Mouse (Mus musculus) monocyte, adult 5-6 weeks (primary cell): ENCODE data around the gene Dennd5b. TPM values are rescaled to one million over a fixed set of nuclear protein-coding genes. Genes with fewer than 3 reads are reported as not detected.

ENCODE experiments used
- ATAC-seq: fragments of 153-309, 156-312 bp; replicated peaks from 2 replicates; pipeline ENCODE4 v1.8.0; 2017; ENCODE audit warnings: mild to moderate bottlenecking; ENCODE audit not compliant: low TSS enrichment, insufficient number of reproducible peaks, severe bottlenecking, poor library complexity, low FRiP score
- total RNA-seq: library from RNA; stranded (forward); fragments of 200-1000, 200-491, 200-594 nt; gene quantifications from 3 replicates; pipeline ENCODE4 v1.2.3, GENCODE M21; 2017

Gene Dennd5b
- total RNA-seq, 1 experiment from 2014 or later: 4.7 TPM

DNA sequence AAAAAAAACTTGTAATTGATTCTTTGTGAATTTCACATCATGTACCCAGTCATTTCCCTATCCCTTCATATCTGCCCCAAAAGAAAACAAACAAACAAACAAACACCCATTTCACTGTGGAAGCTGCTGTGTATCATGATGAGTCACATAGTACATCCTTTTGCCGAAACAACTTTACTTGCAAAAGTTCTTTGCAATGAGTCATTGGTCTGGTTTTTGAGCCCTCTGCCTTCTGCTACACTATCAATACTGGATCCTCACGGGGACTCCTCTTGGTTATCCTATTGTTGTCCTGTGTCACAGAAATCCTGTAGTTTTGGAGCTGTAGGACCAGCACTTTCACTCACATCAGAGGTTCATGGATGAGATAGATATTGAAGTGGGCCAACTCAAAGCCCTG lies 7.4 kb upstream of the Dennd5b start:
- ATAC-seq: no peak

DNA sequence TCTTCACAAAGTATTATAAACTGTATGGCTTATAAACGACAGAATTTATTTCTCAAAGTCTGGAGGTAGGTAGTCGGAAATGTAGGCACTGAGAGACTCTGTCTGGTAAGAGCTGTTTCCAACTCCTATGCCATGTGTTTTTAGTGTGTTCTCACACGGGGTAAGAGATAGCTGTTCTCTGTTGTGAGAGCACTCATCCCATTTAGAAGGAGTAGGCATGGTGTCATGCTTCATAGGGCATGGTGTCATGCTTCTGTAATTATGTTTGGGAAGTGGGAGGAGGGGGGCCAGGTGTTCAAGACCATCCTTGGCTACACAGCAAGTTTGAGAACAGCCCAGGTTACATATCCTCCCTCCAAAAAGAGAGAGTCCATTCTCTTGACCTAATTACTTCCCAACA lies 6.1 kb upstream of the Dennd5b start:
- no peak for ATAC-seq

DNA sequence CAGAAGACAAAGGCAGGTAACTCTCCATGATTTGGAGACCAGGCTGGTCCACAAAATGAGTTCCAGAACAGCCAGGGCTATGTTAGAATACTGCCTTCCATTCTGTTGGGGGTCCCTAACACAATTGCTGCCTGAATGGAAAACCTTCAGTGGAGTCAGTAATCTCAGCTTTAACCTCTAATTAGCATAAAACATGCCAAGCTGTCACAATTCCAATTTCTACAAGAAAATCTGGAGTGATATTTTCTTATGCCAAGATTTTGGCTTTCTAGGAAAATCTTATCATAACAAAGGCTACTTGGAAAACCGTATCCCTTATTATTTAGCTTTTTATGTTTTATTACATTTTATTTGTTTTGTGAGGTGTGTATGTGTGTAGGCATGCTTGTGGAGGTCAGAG lies 2.0 kb upstream of the Dennd5b start:
- ATAC-seq: no peak

DNA sequence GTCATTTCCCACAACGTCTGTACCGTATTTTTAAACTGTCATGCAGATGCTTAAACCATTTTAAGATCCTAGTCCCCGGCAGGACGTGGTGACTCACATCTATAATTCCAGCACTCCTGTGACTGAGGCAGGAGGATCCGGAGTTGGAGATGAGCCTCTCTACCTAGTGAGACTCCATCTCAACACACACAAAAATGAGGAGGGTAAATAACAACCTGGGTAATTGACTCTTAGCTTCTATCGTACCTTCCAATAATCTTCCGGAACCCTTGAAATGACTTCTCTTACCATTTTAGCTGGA lies 413 bp upstream of the Dennd5b start:
- ATAC-seq: no peak

DNA sequence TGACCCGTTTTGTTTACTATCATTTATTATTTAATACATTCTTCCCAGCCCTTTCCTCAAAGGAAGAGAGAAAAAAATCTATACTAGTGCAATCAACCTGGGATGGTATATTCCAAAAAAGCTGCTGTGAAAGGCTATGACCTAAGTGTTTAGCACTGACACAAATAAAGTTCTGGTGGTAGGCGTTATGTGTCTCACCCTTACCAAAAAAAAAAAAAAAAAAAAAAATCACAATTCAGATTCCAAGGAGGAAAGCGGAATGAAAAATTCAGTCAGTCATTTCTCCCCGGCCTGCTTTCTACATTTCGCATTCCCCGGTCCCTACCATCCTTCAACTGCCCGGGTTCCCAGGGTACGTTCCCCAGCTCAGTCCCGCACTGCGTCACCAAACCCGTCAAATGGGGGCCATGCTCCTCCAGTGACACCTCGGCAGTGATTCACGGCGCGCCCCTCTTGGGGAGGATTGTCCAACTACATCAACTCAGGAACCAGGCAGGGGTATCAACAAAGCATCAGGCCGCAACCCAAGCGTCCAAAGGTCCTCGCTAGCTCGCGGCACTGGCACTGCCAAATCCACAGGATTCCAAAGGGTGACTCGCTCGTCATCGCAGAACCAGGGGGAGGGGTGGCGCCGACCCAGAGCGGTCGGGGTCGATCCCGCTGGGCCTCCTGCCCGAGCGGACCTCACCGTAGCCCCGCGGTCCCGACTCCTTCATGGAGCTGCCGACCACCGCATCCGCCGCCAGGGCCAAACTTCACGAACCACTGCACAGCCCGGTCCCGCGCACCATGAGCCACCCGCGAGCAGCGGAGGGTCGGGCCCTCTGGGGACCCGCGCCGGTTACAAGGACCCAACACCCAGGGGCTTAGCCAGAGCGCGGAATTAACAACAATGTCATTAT lies 1.1 kb downstream of the Dennd5b start:
- peak; percentile 22; the same call in 1 of the 2 replicates for ATAC-seq

DNA sequence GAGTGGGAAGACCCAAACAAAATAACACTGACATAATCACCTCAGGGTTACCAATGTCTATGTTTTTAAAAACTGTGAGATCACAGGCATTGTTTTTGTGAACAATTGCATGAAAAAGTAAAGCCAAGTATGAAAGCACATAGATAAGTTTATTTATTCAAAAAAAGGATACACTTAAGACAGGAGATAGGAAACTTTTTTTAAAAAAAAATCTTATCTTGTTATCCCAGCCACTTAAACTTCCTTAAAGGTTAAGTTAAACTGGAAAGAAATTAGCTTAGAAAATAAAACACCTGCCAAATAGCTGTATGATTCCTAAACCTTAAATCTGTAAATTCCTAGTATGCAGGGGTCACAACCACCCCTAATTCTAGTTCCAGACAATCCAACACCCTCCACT lies 2.5 kb downstream of the Dennd5b start:
- no peak for ATAC-seq

DNA sequence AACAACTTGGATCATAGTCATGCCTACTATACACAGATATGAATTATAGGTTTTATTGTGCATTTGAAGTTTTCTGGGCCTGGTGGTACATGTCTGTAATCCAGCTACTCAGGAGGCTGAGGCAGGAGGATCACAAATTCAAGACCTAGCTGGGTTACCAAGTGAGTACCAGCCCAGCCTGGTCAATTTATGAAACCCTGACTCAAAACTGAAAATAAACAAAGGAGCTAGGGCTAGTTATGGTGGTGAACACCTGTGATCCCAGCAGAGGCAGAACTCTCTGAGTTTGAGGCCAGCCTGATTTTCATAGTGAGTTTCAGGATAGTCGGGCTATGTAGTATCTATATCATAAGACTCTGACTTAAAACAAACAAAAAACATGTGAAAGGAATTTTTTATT lies 4.2 kb downstream of the Dennd5b start:
- ATAC-seq: no peak

DNA sequence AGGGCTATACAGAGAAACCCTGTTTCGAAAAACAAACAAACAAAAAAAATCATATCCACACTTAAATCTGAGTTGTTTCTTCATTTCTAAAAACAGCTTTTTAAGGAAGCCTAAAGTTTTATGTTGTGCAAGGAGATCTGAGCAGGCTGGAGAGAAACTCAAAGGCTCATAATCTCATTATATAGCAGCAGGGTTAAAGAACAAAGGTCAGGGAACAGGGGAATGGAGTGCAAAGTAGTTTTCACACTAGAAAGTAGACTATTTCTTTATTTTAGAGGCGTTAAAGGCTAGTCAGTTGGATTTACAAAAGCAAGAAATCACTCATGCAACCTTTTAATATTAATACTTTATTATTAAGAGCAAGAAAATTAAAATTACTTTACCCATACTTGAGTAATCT lies 5.2 kb downstream of the Dennd5b start:
- no peak for ATAC-seq

DNA sequence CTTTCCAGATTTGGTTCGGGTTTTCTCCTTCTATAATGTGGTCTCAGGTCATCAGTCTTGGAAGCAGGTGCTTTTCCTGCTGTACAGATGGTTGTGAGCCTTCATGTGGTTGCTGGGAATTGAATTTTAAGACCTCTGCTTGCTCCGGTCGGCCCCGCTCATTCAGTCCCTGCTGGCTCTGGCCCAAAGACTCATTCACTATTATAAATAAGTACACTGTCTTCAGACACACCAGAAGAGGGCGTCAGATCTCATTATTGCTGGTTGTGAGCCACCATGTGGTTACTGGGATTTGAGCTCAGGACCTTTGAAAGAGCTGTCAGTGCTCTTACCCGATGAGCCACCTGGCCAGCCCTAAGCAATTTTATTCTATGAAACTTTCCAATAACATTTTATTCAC lies 6.1 kb downstream of the Dennd5b start:
- no peak for ATAC-seq

DNA sequence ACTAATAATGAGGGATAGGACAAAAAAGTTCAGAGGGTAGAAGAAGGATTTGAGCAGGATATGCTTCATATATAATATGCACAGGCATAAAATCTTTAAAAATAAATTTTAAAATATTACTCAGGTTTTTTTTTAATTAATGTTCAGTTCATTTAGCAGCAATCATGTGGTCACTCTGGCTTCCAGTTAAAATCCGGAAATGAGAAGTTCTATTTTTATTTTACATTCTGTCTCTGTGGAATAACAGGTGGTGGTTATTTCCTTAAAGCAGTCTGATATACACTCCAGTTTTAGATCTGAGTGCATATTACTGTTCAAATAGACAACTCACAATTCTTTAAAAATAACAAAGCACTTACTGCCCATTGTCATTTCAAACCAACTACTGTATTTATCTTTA lies 6.9 kb downstream of the Dennd5b start:
- ATAC-seq: no peak

DNA sequence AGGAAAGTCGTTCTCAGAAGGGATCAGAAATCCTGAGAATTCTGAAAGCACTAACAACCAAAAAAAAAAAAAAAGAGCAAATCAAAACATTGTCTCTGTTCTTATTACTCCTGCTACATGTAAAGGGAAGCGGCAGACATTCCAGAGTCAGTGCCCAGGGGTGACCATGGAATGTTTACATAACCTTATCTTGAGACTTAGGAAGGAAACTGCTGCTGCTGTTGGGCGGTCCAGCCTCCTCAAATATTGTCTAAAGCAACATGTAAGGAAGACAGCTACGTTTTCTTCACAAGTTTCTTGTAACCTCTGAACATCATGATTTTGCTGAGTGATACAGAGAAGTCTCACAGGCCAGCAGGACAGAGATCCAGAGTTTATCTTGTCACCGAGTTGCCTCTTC lies 8.0 kb downstream of the Dennd5b start:
- no peak for ATAC-seq

DNA sequence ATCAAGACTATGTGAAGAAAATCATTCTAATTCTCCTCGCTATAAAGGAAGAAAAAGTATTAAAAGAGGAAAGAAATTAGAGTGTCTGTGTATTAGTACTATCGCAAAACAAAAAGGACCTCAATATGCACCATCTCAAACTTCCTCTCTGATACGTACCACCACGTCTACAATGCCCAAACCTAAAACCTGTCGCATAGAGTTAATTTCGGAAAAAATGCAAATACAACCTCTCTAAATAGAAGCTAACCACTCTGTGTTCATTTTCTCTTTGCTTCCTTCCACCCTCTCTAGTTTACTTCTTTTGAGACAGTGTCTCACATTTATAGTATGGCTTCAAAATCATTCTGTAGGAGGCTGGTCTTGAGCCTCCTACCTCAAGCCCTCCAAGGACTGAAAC lies 9.1 kb downstream of the Dennd5b start:
- no peak for ATAC-seq

DNA sequence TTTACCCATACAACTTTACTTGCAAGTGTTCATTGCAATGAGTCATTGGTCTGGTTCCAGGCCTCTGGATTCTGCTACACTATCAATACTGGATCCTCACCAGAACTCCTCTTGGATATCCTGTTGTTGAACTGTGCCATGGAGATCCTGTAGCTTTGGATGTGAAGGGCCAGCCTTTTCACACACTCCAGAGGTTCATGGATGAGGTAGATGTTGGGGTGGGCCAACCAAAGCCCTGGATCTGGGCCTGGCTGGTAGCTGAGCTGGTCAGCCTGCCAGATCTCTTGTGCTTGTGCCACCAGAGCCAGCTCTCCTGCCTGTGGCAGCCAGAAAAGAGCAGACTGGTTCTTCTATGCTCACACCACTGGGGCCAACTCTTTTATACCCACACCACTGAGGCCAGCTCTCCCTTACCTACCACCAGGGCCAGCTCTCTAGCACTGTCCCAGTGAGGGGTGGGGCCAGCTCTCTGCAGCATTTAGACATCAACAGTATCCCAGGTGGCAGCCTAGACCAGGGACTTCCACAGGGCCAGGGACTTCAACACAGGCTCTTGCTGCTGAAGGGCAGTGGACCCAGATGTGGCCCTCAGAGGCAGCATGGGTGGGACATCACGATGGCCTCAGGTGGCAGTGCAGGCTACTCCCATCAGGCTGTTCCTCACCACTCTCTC lies 24.2 kb downstream of the Dennd5b start:
- no peak for ATAC-seq

DNA sequence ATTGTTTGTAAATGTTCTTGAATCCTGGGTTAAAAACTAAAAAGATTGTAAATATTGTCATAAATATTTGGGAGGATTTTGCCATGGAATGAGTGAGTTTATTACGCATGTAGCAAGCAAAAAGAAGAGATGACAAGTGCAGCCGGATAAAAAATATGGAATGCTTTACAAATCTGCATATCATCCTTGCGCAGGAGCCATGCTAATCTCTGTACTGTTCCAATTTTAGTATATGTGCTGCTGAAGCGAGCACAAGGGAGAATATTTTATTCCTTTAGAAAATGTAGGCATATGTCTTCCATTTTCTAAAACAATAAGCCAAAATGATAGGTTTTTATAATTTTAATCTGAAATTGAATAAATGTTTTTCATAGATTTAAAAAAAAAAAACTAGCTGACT lies 27.6 kb downstream of the Dennd5b start:
- no peak for ATAC-seq

DNA sequence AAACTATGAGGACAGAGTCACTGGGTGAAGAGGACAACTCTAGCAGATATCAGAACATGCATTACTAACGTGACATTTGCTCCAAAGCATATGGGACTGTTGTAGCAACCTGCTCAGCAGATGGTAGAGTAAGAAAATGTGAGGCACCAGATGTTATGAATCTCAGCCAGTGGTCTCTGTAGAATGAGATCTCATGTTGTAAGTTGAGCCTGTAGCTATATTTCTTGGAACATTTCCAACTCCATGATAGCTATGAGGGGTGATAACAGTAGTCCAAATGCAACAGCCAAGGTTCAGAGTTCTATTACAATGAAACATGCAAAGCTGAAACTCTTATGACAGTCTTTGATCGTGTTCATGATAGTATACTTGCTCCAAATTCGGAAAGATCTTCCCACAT lies 28.6 kb downstream of the Dennd5b start:
- no peak for ATAC-seq

DNA sequence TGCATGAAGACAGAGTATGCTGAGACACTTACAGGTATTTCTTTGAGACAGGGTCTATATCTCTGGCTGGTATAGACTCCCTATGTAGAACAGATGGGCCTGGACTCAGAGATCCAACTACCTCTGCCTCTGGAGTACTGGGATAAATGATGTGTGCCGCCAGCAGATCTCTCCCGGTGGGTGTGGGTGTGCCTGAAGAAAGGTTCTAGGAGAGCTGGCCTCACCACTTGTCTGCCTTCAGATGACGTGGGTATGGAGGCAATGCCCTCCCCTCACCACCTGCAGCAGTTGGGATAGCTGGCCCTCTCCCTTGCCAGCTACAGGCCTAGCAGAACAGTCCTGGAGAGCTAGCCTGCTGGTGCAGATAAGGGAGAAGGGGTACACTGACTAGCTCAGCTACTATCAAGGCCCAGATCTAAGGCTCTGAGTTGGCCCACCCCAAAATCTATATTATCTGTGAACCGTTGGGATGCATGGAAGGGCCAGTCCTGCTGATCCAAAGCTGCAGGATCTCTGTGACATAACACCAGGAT lies 30.8 kb downstream of the Dennd5b start:
- no peak for ATAC-seq

DNA sequence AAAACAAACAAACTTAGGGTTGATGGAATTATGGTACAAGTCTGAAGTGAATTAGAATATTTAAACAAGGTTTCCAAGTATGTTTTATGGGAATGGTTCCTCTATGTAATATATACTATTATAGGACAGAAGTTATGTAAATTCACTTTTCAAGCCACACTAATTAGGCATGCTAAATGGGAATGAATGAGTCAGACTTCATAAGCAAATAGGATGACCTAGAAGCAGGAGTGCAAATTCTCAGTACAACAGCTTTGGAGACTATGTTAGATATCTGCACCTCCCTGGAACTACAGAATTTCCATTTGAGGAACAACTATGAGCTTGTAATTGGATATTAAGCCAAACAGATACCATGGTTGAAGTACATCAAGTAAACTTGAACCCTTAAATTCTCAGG lies 38.1 kb downstream of the Dennd5b start:
- no peak for ATAC-seq

DNA sequence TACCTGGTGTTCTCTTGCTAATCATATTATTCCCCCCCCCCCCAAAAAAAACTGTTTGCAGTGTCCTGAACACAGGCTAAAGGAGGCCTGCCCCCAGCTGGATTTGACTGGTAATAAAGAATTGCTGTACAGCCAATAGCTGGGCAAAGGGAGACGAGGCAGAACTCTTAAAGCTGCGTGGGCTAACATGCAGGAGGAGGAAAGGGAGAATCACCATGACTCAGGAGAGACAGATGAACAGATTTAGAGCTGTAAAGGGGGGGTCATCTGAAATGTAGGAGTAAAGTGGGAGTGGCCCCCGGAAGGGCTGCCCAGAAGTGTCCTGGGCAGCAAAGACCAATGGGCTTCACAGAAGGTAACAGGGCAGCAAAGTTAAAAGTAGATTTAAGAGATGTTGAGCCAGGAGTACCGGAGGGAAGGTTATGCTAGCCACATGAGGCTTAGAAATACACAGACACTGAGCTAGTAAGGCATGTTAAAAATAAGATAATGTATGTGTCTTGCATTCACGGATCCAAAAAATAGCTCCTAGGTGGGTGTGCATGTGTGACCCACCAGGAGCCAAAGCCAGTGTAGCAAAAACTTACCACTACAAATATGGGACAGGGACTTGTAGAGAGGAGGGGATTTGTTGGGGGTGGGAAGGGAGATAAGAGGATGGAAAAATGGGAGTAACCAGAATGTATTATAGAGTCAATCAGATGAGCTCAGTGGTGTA lies 40.7 kb downstream of the Dennd5b start:
- no peak for ATAC-seq

DNA sequence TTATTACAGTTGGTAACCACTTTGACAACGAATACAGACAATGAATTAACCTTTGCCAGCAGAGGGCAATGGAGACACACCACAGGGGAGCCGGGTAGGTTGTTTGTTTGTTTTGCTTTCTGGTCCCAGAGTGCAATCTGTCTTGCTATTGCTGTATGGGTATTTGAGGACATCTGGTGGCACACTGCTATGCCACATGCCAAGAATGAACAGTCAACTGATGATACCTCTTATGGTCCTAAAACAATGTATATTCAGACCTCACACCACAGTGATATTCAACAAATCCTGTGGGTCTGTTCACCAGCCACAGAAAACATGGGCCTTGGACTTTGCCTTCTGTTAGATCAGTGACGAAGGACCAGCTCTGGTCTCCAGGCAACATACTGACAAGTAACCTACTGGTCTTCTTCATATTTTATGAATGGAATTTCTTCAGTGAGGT lies 43.5 kb downstream of the Dennd5b start:
- no peak for ATAC-seq

DNA sequence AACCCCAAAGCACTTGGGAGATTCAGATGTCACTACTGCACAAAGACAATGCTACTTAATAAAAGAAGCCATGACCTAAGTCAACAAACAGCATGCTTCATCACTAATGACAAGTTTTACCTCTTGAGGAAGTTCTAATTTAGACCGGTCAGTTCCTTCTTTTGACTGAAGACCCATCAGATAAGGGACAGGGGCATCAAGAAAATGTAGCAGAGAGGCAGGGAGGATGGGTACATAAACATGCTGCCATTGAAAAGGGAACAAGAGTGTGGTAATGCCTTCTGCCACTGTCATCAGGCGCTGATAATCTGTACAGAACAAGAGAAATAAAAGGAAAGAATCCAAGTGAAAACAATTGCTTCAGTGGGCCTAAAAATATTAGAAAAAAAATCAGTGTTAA lies 46.7 kb downstream of the Dennd5b start:
- no peak for ATAC-seq
